Mouse (Mus musculus): ENCODE measurements around the gene Dpm1.

DNA sequence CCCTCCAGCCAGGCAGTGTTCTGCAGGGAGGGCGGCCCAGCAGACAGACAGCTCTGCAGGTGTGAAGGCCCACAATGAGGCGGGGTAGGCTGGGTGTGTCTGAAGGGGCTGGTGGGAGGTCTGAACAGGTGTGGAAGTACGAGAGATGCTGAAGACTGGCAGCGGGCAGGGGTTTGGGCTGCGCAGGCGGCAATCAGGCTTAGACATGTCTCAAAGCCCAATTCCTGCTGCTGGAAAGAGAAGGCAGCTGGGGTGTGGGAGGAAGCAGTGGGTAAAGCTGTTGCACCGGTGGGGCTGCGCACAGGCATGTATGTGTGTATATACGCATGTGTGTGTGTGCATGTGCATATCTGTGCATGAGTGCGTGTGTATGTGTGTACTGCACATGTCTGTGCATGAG is 30.5 kb upstream of the Dpm1 start:
- TF ChIP-seq CTCF (IDR thresholded peaks at IDR 0.05; ENCODE audit: borderline replicate concordance, insufficient read depth, low read depth, low read length) (no peak), POLR2A (IDR thresholded peaks at IDR 0.05; ENCODE audit: borderline replicate concordance, insufficient read depth, low read length) (no peak)

All from cerebellum, adult 2 months (tissue).